Mouse (Mus musculus) cerebellum, adult 9-11 months (tissue): Measurements from ENCODE around the gene 5031439G07Rik.
"Not testable (repeated sequence)": the region's sequence is repeated elsewhere in the genome, so short reads cannot be mapped to it uniquely, and the experiment has no call there.

Experiments used
- DNase-seq: peaks from one replicate; pipeline ENCODE4 v3.0.0; 2022

5031439G07Rik gene

GRCm38 (mm10) chr15:84987874-84988825 lies at the start of gene 5031439G07Rik:
Gene 5031439G07Rik, minus strand, starts transcription at chr15:84988551.
- peak; percentile 92 for DNase-seq

- DNase-seq, result no peak
These were observed 49.0 kb upstream of the 5031439G07Rik start for GRCm38 (mm10) chr15:85037343-85037690.

- peak; percentile 97 for DNase-seq
These were observed 48.4 kb upstream of the 5031439G07Rik start for GRCm38 (mm10) chr15:85036566-85037342.

GRCm38 (mm10) chr15:85033916-85034315 lies 45.6 kb upstream of the 5031439G07Rik start:
- DNase-seq, result not testable (repeated sequence)

GRCm38 (mm10) chr15:85031866-85032265 lies 43.5 kb upstream of the 5031439G07Rik start:
- no peak for DNase-seq

- not testable (repeated sequence) for DNase-seq
These were observed 42.3 kb upstream of the 5031439G07Rik start for GRCm38 (mm10) chr15:85030643-85031042.

GRCm38 (mm10) chr15:85028648-85029047 lies 40.3 kb upstream of the 5031439G07Rik start, which contains the start of gene Fam118a:
Gene Fam118a, plus strand, starts transcription at chr15:85028948.
- not testable (repeated sequence) for DNase-seq

GRCm38 (mm10) chr15:85027740-85028139 lies 39.4 kb upstream of the 5031439G07Rik start:
- DNase-seq, result no peak

GRCm38 (mm10) chr15:85026197-85026596 lies 37.8 kb upstream of the 5031439G07Rik start:
- DNase-seq, result no peak

- no peak for DNase-seq
These were observed 33.9 kb upstream of the 5031439G07Rik start for GRCm38 (mm10) chr15:85022211-85022610.

GRCm38 (mm10) chr15:85016951-85017664 lies 28.8 kb upstream of the 5031439G07Rik start, which contains the start of gene Upk3a:
Gene Upk3a, plus strand, starts transcription at chr15:85017141.
- no peak for DNase-seq

- DNase-seq, result no peak
These were observed 27.4 kb upstream of the 5031439G07Rik start for GRCm38 (mm10) chr15:85015771-85016170.

GRCm38 (mm10) chr15:85012662-85013054 lies 24.3 kb upstream of the 5031439G07Rik start:
- DNase-seq, result no peak

- no peak for DNase-seq
These were observed 23.7 kb upstream of the 5031439G07Rik start for GRCm38 (mm10) chr15:85011895-85012661.

GRCm38 (mm10) chr15:85009666-85010065 lies 21.3 kb upstream of the 5031439G07Rik start:
- DNase-seq, result no peak

- DNase-seq, result peak; percentile 67
These were observed 12.9 kb upstream of the 5031439G07Rik start for GRCm38 (mm10) chr15:85000984-85001982.

GRCm38 (mm10) chr15:84999911-85000310 lies 11.6 kb upstream of the 5031439G07Rik start:
- DNase-seq, result no peak

GRCm38 (mm10) chr15:84997768-84998454 lies 9.6 kb upstream of the 5031439G07Rik start:
- DNase-seq, result no peak

GRCm38 (mm10) chr15:84995967-84996366 lies 7.6 kb upstream of the 5031439G07Rik start:
- no peak for DNase-seq

- DNase-seq, result no peak
These were observed 6.7 kb upstream of the 5031439G07Rik start for GRCm38 (mm10) chr15:84995041-84995440.
